Mouse (Mus musculus) heart, adult 2 months (tissue): ENCODE results near the gene Eef1e1.

ENCODE experiments used
- CTCF ChIP-seq: fragments of 200-600 bp; IDR thresholded peaks from 2 replicates; pipeline ENCODE4 v1.8.1; 2022; ENCODE audit warnings: antibody characterized with exemption, mild to moderate bottlenecking, moderate library complexity
- EP300 ChIP-seq: fragments of 200-500 bp; IDR thresholded peaks from 2 replicates; pipeline ENCODE4 v1.6.1; 2011; ENCODE audit warnings: low read depth, low read length, control low read depth; ENCODE audit not compliant: insufficient read depth
- POLR2A ChIP-seq: fragments of 200-500 bp; IDR thresholded peaks from 2 replicates; pipeline ENCODE4 v1.6.1; 2011; ENCODE audit warnings: mild to moderate bottlenecking, low read depth, low read length, control low read depth; ENCODE audit not compliant: insufficient read depth

DNA sequence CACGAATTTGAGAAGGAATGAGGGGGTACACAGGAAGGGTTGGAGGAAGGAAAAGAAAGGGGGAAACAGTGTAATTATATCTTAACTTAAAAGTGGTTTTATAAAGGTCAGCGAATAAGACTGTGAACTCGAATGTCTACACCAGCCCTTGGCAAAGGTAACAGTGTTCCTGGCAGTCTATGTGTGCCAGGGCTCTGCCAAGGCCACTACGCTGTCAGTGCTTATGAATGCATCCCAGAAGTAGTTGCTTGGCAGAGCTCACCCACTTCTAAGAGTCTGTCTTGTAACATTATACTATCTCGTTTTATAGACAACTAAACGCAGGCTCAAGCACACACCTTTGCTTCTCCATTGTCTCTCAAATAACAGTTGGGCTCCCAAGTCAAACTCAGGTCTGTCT is 53.5 kb downstream of the Eef1e1 start:
- TF ChIP-seq POLR2A: no peak
- no peak for TF ChIP-seq CTCF
- no peak for TF ChIP-seq EP300
